Mouse (Mus musculus): ENCODE measurements around the gene Rbm17. TPM values are rescaled to one million over a fixed set of nuclear protein-coding genes. Genes with fewer than 3 reads are reported as not detected.

Gene Rbm17
- total and polyA plus RNA-seq, 3 experiments: 199 to 405 (median 239) TPM

DNA sequence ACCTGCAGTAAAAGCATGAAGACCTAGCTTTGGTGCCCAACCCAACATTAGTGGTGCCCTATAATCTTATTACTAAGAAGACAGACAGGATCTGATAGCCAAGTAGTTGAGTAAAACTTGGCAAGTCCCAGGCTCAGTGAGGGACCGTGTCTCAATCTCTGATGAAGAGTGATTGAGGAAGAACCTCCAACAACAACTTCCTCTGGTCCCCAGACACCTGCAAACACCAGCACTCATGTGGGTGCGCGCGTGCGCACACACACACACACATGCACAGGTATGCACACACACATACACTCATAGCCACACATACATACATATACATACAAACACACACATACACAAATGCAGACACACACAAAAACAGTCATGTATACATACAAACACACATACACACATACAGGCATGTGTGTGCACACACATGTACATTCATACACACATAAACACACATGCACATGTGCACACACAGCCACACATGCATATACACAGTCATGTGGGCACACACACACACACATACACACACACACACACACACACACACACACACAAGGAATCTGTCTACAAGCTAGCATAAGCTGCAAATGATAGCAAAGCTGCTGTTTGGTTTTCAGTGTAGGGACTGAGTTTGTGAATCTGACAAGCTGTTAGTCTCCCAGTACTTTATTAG, 31.7 kb upstream of the Rbm17 start:
- Histone ChIP-seq H3K4me2 (ENCODE audit: insufficient read depth, low read depth, poor library complexity, severe bottlenecking) (peak overlapping the region; percentile 91), H3K9me3 (replicated peaks; ENCODE audit: low read length) (peaks cover 6% of the 10 kb centered on the region), H3K36me3 (replicated peaks in 1 of 2; ENCODE audit: control insufficient read depth in 1 of 2, insufficient read depth in 1 of 2, low read length in 1 of 2) (no peaks in the 10 kb centered on the region), H3K27me3 (replicated peaks) (no peaks in the 10 kb centered on the region), H3K27ac (ENCODE audit: insufficient read depth, low read depth) (peak overlapping the region; percentile 97), H3K79me2 (replicated peaks; ENCODE audit: control insufficient read depth, extremely low read depth, insufficient read depth, poor library complexity, severe bottlenecking) (no peaks in the 10 kb centered on the region), H3K4me1 (ENCODE audit: control insufficient read depth in 1 of 2, insufficient read depth in 2 of 2) (peaks cover 21 to 33% of the 10 kb centered on the region in 2 experiments), H3K9ac (ENCODE audit: insufficient read depth, low read depth) (peak overlapping the region; percentile 85; the same call in 1 of the 2 replicates), H3K4me3 (replicated peaks in 1 of 3; ENCODE audit: low read depth in 2 of 3, low read length in 2 of 3, poor library complexity in 1 of 3) (peak overlapping the region in 1 of 3 experiments; percentile 50)
- in situ Hi-C loops (cut with MboI; ENCODE audit: low pct_ligation_motif_present, low pct_unique_long_range_greater_than_20kb, low sequenced_read_pairs): no loop called here
- dilution Hi-C loops (cut with MboI; ENCODE audit: extremely low pct_ligation_motif_present, extremely low pct_unique_long_range_greater_than_20kb, low sequenced_read_pairs): no loop called here
- no peak for DNase-seq (ENCODE audit: extremely low read depth)
- no peak for TF ChIP-seq RAD21 (IDR thresholded peaks at IDR 0.05; ENCODE audit: low read depth, low read length)
- TF ChIP-seq SIN3A (IDR thresholded peaks at IDR 0.05; ENCODE audit: low read length): no peak; the same call in 1 of the 2 replicates
- TF ChIP-seq HCFC1 (IDR thresholded peaks at IDR 0.05; ENCODE audit: low read depth, low read length): no peak
- TF ChIP-seq RCOR1 (conservative IDR thresholded peaks at IDR 0.05; ENCODE audit: low read depth, low read length): no peak
- no peak for TF ChIP-seq MAX (IDR thresholded peaks at IDR 0.05; ENCODE audit: low read length)
- no peak for TF ChIP-seq MEF2A (IDR thresholded peaks at IDR 0.05; ENCODE audit: borderline replicate concordance, low read depth, low read length)
- TF ChIP-seq GABPA (IDR thresholded peaks at IDR 0.05; ENCODE audit: insufficient replicate concordance, low read depth, low read length): no peak
- no peak for TF ChIP-seq ZNF384 (IDR thresholded peaks at IDR 0.05; ENCODE audit: low read depth, low read length)
- no peak for TF ChIP-seq UBTF (IDR thresholded peaks at IDR 0.05; ENCODE audit: low read depth, low read length)
- no peak for TF ChIP-seq POLR2A (IDR thresholded peaks at IDR 0.05; ENCODE audit: low read depth, low read length)
- TF ChIP-seq MYC (IDR thresholded peaks at IDR 0.05; ENCODE audit: low read depth, low read length): 0 out of 2 replicates have a peak, but pooled peaks have one; percentile 34
- TF ChIP-seq MXI1 (IDR thresholded peaks at IDR 0.05; ENCODE audit: low read depth, low read length): 0 out of 2 replicates have a peak, but pooled peaks have one; percentile 20
- no peak for TF ChIP-seq MAZ (IDR thresholded peaks at IDR 0.05; ENCODE audit: low read depth, low read length)
- 0 out of 2 replicates have a peak, but pooled peaks have one; percentile 16 for TF ChIP-seq JUND (conservative IDR thresholded peaks at IDR 0.05; ENCODE audit: low read depth, low read length)
- no peak for TF ChIP-seq ETS1 (conservative IDR thresholded peaks at IDR 0.05; ENCODE audit: low read depth, low read length)
- no peak for TF ChIP-seq CHD2 (IDR thresholded peaks at IDR 0.05; ENCODE audit: low read length)
- no peak for TF ChIP-seq E2F4 (IDR thresholded peaks at IDR 0.05; ENCODE audit: insufficient replicate concordance, low read depth, low read length)
- no peak for TF ChIP-seq TCF12 (IDR thresholded peaks at IDR 0.05; ENCODE audit: low read depth, low read length)
- TF ChIP-seq BHLHE40 (IDR thresholded peaks at IDR 0.05; ENCODE audit: low read depth, low read length): peak; percentile 25; the same call in 1 of the 2 replicates
- no peak for TF ChIP-seq CTCF (conservative IDR thresholded peaks at IDR 0.05 in 1 of 2, IDR thresholded peaks at IDR 0.05 in 1 of 2; ENCODE audit: low read depth in 2 of 2, low read length in 2 of 2)
- no peak for TF ChIP-seq CHD1 (IDR thresholded peaks at IDR 0.05; ENCODE audit: low read depth, low read length)
- TF ChIP-seq TBP (conservative IDR thresholded peaks at IDR 0.05; ENCODE audit: low read depth, low read length): no peak
- TF ChIP-seq NELFE (IDR thresholded peaks at IDR 0.05; ENCODE audit: low read depth, low read length): no peak
- TF ChIP-seq ELF1 (IDR thresholded peaks at IDR 0.05; ENCODE audit: low read depth, low read length): no peak
- no peak for TF ChIP-seq JUN (IDR thresholded peaks at IDR 0.05; ENCODE audit: insufficient read depth, low read depth, low read length)

Data from CH12.LX (cell line).